Mouse (Mus musculus) liver, postnatal 0 days (tissue): ENCODE measurements around the gene Psd. TPM values are rescaled to one million over a fixed set of nuclear protein-coding genes. Genes with fewer than 3 reads are reported as not detected.

Experiments
- ATAC-seq: fragments of 200-750 bp; cut with Nextera tagmentation; 2 replicates; pipeline ENCODE4 v1.8.0; 2017; ENCODE audit warnings: mild to moderate bottlenecking, moderate library complexity
- DNase-seq: peaks from one replicate; pipeline ENCODE4 v3.0.0-alpha.2; 2016
- H3K27ac ChIP-seq: fragments of 300-500 bp; sonication (generic); 2 replicates; pipeline ENCODE4 v1.5.1; 2014; ENCODE audit warnings: antibody characterized with exemption, moderate library complexity, mild to moderate bottlenecking, low read depth
- H3K27me3 ChIP-seq: fragments of 300-500 bp; sonication (generic); 2 replicates; pipeline ENCODE4 v1.6.1; 2014; ENCODE audit warnings: low read length, control low read depth, mixed read lengths; ENCODE audit not compliant: insufficient read depth
- H3K36me3 ChIP-seq: fragments of 300-500 bp; sonication (generic); replicated peaks from 2 replicates; pipeline ENCODE4 v1.6.1; 2014; ENCODE audit warnings: mild to moderate bottlenecking, control low read depth, low read length, moderate library complexity, mixed read lengths; ENCODE audit not compliant: insufficient read depth
- H3K4me1 ChIP-seq: fragments of 300-500 bp; sonication (generic); 2 replicates; pipeline ENCODE4 v1.6.1; 2014; ENCODE audit warnings: antibody characterized with exemption, mild to moderate bottlenecking, control low read depth; ENCODE audit not compliant: insufficient read depth
- H3K4me2 ChIP-seq: fragments of 300-500 bp; sonication (generic); 2 replicates; pipeline ENCODE4 v1.6.1; 2014; ENCODE audit warnings: low read depth, mild to moderate bottlenecking, low read length, moderate library complexity, mixed read lengths
- H3K4me3 ChIP-seq: fragments of 300-500 bp; sonication (generic); 2 replicates; pipeline ENCODE4 v1.5.1; 2014; ENCODE audit warnings: low read depth, low read length
- H3K9ac ChIP-seq: fragments of 300-500 bp; sonication (generic); replicated peaks from 2 replicates; pipeline ENCODE4 v1.6.1; 2014; ENCODE audit warnings: mild to moderate bottlenecking, moderate library complexity
- H3K9me3 ChIP-seq: fragments of 300-500 bp; sonication (generic); 2 replicates; pipeline ENCODE4 v1.6.1; 2016; ENCODE audit warnings: mild to moderate bottlenecking, control low read depth, low read length, mixed read lengths
- CTCF ChIP-seq: sonication (generic); IDR thresholded peaks from 2 replicates; pipeline ENCODE4 v1.5.1; 2016; ENCODE audit warnings: antibody characterized with exemption, low read depth
- EP300 ChIP-seq: IDR thresholded peaks from 2 replicates; pipeline ENCODE4 v1.6.1; 2016; ENCODE audit warnings: antibody characterized with exemption, low read depth, mild to moderate bottlenecking
- WGBS: fragments of 180-500 bp; shearing (Covaris S2); extraction: QIAGEN DNeasy Blood & Tissue Kit; methylation state at CpG from one replicate; pipeline ENCODE4 v1.1.7; 2014; ENCODE audit not compliant: insufficient replicate concordance; 5-methylcytosine and 5-hydroxymethylcytosine counted together
- polyA plus RNA-seq: library from polyadenylated mRNA; unstranded; fragments of >200 nt; fragmentation: Nextera tagmentation; extraction: Ambion mirVana; gene quantifications from 2 replicates; pipeline ENCODE4 v1.2.1, GENCODE M21; 2015

Gene Psd
- polyA plus RNA-seq, 1 experiment from 2014 or later, result 2.0 TPM

DNA sequence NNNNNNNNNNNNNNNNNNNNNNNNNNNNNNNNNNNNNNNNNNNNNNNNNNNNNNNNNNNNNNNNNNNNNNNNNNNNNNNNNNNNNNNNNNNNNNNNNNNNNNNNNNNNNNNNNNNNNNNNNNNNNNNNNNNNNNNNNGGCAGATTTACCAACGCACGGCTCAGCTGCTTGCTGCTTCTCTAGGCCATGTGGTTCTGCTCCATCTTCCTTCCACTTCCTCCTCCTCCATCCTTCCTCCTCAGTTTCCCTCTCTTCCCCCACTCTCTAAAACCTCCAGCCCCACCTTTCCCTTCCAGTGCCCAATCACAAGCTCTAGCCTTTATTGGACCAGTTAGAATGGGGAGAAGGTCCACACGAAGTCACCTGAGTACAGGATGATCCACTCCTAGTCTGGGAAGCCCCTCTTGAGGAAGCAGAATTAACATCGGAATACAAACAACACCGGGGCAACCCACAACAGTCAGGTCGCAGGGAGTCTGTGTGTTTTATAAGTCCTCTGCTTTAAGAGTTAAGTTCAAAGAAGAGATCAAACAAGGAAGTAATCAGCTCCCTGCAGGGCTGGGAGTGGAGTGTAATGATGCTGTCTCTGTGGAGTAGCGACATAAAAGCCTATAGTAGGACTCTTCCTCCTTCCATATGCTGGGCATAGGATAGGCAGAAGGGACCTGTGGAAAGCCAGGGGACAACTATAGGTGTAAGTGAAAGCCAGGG lies 17.9 kb upstream of the Psd start:
- Histone ChIP-seq H3K27ac (no peak overlapping the region), H3K9ac (no peak overlapping the region), H3K9me3 (no peaks in the 10 kb centered on the region), H3K4me1 (peaks cover 30% of the 10 kb centered on the region), H3K36me3 (no peaks in the 10 kb centered on the region), H3K27me3 (no peaks in the 10 kb centered on the region), H3K4me3 (no peak overlapping the region), H3K4me2 (no peak overlapping the region)
- TF ChIP-seq EP300 (no peak), CTCF (no peak)
- 38% methylated on average over 7 of the region's 7 CpGs for WGBS
- no peak for ATAC-seq
- DNase-seq, result no peak

DNA sequence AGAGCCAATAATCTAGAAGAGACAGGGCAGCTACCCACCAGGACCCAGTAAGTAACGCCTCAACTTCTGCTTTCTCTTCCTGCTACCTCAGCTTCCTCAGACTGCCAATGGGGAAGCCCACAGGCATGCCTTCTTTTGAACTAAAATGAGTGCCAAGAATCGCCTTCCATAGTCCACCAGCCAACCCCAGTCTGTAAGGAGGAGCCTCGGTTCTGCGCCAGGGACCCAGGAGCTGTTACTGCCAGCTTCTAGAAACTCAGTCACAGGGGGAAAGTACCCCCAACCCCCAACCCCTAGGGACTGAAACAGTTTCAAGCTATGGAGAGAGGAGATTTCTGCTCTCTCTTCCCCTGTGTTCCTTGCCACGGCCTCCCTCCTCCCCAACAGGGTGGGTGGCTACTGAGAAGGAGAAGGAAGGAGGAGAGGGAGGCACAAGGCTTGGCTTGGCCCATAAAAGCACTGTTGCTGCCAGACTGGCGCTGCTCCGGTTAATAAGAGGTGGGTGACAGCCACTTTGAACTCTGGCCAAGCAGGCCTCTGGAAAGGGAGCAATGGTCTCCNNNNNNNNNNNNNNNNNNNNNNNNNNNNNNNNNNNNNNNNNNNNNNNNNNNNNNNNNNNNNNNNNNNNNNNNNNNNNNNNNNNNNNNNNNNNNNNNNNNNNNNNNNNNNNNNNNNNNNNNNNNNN lies 12.5 kb upstream of the Psd start:
- Histone ChIP-seq H3K36me3 (no peaks in the 10 kb centered on the region), H3K27me3 (no peaks in the 10 kb centered on the region), H3K4me1 (peaks cover 43% of the 10 kb centered on the region), H3K27ac (peak overlapping the region; percentile 96), H3K4me2 (peak overlapping the region; percentile 94), H3K4me3 (peak overlapping the region; percentile 79), H3K9me3 (no peaks in the 10 kb centered on the region), H3K9ac (peak overlapping the region; percentile 41)
- ATAC-seq, result peak; percentile 38
- peak; percentile 61 for DNase-seq
- TF ChIP-seq EP300 (no peak), CTCF (no peak)
- WGBS, result 36% methylated on average over 7 of the region's 7 CpGs

DNA sequence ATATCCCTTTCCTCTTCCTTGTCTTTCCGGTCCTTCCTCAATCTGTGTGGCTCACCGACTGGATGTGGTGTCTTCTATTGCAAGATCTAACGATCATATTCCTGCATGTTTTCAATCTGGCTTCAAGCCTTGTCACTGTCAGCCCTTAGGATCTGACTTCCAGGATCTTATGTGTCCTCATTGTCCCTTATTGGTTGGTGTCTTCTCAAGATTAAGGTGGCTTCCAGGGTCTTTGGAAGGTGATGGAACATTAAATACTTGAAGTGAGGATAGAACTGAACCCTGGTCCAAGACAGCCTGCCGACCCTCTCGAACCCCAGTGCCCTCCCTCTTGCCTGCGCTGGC lies 12.0 kb upstream of the Psd start:
- peak overlapping the region; percentile 94 for H3K4me2 ChIP-seq
- H3K9me3 ChIP-seq, result no peaks in the 10 kb centered on the region
- H3K4me1 ChIP-seq, result peaks cover 40% of the 10 kb centered on the region
- H3K27ac ChIP-seq, result peak overlapping the region; percentile 96
- peak overlapping the region; percentile 79 for H3K4me3 ChIP-seq
- no peaks in the 10 kb centered on the region for H3K36me3 ChIP-seq
- TF ChIP-seq EP300 (no peak), CTCF (no peak)
- no peaks in the 10 kb centered on the region for H3K27me3 ChIP-seq
- H3K9ac ChIP-seq, result peak overlapping the region; percentile 12; the same call in 1 of the 2 replicates
- no peak for DNase-seq
- peak; percentile 17 for ATAC-seq
- 21% methylated on average over 6 of the region's 6 CpGs for WGBS

DNA sequence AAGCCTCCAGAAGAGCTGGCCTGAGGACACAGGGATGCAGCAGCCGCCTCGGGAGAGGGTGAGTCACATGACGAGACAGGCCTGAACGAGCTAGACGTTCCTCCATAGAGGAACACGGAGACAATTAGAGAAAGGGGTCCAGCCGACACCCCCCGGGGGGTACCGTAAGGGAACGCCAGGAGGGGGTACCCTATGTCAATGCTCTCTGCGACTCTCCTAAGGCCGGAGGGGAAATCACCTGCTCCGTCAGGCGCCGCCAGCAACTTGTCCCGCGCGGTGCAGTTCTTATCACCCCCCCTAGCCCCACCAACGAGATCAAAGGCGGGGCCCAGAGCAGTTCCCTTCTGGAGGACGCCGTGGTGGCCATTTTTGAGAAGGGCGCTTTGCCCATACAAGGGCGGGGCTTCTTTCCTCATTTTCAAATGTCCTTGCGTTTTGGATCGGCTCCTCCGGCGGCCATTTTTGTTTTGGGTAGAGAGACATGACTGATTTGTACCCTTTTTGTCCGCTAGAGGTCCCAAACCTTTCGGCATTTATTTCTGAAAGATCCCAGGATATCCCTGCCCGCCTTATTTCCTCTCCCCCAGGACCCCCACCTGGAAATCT lies 11.5 kb upstream of the Psd start, which contains the start of gene Cuedc2:
Gene Cuedc2, minus strand, starts transcription at position 372 of the 606 bp plus-strand sequence.
- WGBS, result 0% methylated on average over 31 of the region's 31 CpGs
- no peaks in the 10 kb centered on the region for H3K27me3 ChIP-seq

DNA sequence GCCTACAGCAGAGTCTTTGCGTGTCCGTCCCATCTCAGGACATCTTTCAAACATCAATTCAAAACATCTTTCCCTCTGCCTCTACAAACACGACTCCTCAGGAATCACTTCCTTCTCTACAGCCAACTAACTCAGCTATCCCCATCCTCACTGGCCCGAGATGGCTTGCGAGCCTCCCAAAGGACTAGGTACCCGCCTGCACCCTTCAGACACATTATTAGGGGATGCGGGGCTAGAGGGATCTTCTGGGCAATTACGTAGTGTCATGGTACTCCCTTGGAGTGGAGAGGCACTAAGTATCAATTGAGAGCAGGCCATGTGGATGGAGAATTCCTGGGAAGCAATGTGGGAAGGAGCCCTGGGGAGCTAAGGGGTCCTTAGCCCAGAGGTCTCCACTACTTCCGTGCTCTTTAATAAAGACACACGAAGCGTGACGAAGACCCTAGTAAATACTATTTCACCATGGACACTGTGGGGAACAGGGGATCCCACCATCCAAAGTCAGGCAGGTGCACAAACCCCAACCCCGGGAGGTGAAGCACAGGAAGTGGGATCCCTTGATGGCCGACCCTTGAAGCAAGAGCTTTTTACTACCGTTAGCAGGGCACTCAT lies 10.9 kb upstream of the Psd start:
- Histone ChIP-seq H3K27me3 (no peaks in the 10 kb centered on the region), H3K4me2 (peak overlapping the region; percentile 94), H3K9ac (peak overlapping the region; percentile 81), H3K4me1 (peaks cover 32% of the 10 kb centered on the region), H3K4me3 (peak overlapping the region; percentile 79), H3K9me3 (no peaks in the 10 kb centered on the region), H3K27ac (peak overlapping the region; percentile 48; the same call in 1 of the 2 replicates), H3K36me3 (no peaks in the 10 kb centered on the region)
- DNase-seq (no peak), ATAC-seq (no peak)
- TF ChIP-seq EP300, result no peak
- TF ChIP-seq CTCF, result no peak
- 37% methylated on average over 15 of the region's 15 CpGs for WGBS

More for the DNA sequence above, 11.5 kb upstream of the Psd start, which contains the start of gene Cuedc2:
- peak within 1 kb of the TSS; percentile 94 for H3K4me2 ChIP-seq
- H3K9me3 ChIP-seq, result no peaks in the 10 kb centered on the region
- DNase-seq (peak; percentile 97), ATAC-seq (peak; percentile 91)
- peak within 1 kb of the TSS; percentile 79 for H3K4me3 ChIP-seq
- H3K9ac ChIP-seq, result peak within 1 kb of the TSS; percentile 81
- peak within 1 kb of the TSS; percentile 96 for H3K27ac ChIP-seq
- H3K36me3 ChIP-seq, result no peaks in the 10 kb centered on the region
- TF ChIP-seq EP300 (peak; percentile 74; the same call in 1 of the 2 replicates), CTCF (peak; percentile 75)
- peaks cover 38% of the 10 kb centered on the region for H3K4me1 ChIP-seq

DNA sequence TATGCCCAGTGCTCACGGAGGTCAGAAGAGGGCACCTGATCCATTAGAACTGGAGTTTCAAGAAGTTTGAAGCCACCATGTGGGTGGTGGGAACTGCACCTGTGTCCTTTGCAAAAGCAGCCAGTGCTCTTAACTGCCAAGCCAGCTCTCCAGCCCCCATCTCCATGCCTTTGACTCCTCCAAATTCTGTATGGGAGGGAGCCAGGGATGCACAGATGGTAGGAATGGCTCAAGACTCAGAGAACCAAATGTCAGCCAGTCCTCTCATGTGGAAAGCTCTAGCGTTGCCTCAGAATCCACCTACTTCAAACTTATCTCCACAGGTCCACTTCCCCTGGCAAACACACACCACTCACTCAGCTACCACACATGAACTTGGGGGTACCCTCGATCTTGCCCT lies 7.0 kb upstream of the Psd start:
- DNase-seq (no peak), ATAC-seq (no peak)
- H3K36me3 ChIP-seq, result peaks cover 15% of the 10 kb centered on the region
- TF ChIP-seq EP300 (no peak), CTCF (no peak)
- peaks cover 25% of the 10 kb centered on the region for H3K4me1 ChIP-seq
- H3K4me3 ChIP-seq, result no peak overlapping the region
- H3K9me3 ChIP-seq, result no peaks in the 10 kb centered on the region
- H3K4me2 ChIP-seq, result no peak overlapping the region
- H3K9ac ChIP-seq, result no peak overlapping the region
- H3K27ac ChIP-seq, result no peak overlapping the region
- no peaks in the 10 kb centered on the region for H3K27me3 ChIP-seq
- WGBS, result 78% methylated on average over 3 of the region's 3 CpGs
